Mouse (Mus musculus) brain, adult 10 weeks (tissue): ENCODE results near the gene Rtkn2. TPM values are rescaled to one million over a fixed set of nuclear protein-coding genes. Genes with fewer than 3 reads are reported as not detected.

Experiments
- polyA plus RNA-seq: library from polyadenylated mRNA; stranded (reverse); fragments of 350-450 nt; fragmentation: Illumina TruSeq; extraction: RNeasy Lipid Tissue Mini Kit (QIAGEN cat#74804); gene quantifications from one replicate; pipeline ENCODE4 v1.2.3, GENCODE M21; 2015; ENCODE audit warnings: low read depth, low replicate concordance

Rtkn2 gene
- 3.3 TPM for polyA plus RNA-seq

GRCm38 (mm10) chr10:67979401-67980157 lies at the start of gene Rtkn2:
TSS of gene Rtkn2 (plus strand) at chr10:67979570.

Other genes starting within 250 kb of the Rtkn2 start
- 349 TPM for gene Zfp365, start 66.9 kb upstream of the Rtkn2 start, polyA plus RNA-seq